Mouse (Mus musculus): ENCODE data around the gene Tnnt2. TPM values are rescaled to one million over a fixed set of nuclear protein-coding genes. Genes with fewer than 3 reads are reported as not detected.

The Tnnt2 gene
- polyA plus RNA-seq, 1 experiment from 2014 or later: 13.3 TPM

- H3K4me3 ChIP-seq: no peak overlapping the region
- H3K27ac ChIP-seq: no peak overlapping the region
- H3K4me1 ChIP-seq: no peaks in the 10 kb centered on the region
- no peaks in the 10 kb centered on the region for H3K9me3 ChIP-seq
- H3K36me3 ChIP-seq: no peaks in the 10 kb centered on the region
- WGBS: 91% methylated on average over 4 of the region's 4 CpGs
- no peak for ATAC-seq (ENCODE audit: low FRiP score, low read depth)
- H3K9ac ChIP-seq: no peak overlapping the region
- H3K4me2 ChIP-seq (replicated peaks): no peak overlapping the region
- H3K27me3 ChIP-seq (replicated peaks): no peaks in the 10 kb centered on the region
Measured at GRCm38 (mm10) chr1:135895367-135895766, 59.2 kb downstream of the Tnnt2 start.

GRCm38 (mm10) chr1:135899295-135899694 is 63.1 kb downstream of the Tnnt2 start:
- Histone ChIP-seq H3K27me3 (replicated peaks) (no peaks in the 10 kb centered on the region), H3K4me1 (no peaks in the 10 kb centered on the region), H3K4me3 (no peak overlapping the region), H3K9me3 (no peaks in the 10 kb centered on the region), H3K36me3 (no peaks in the 10 kb centered on the region), H3K27ac (no peak overlapping the region), H3K4me2 (replicated peaks) (no peak overlapping the region), H3K9ac (no peak overlapping the region)
- ATAC-seq (ENCODE audit: low FRiP score, low read depth): no peak
- WGBS: 92% methylated on average over 6 of the region's 6 CpGs

- no peak for ATAC-seq (ENCODE audit: low FRiP score, low read depth)
- no peaks in the 10 kb centered on the region for H3K9me3 ChIP-seq
- 75% methylated on average over 7 of the region's 7 CpGs for WGBS
- H3K27ac ChIP-seq: no peak overlapping the region
- no peak overlapping the region for H3K9ac ChIP-seq
- H3K27me3 ChIP-seq (replicated peaks): no peaks in the 10 kb centered on the region
- no peak overlapping the region for H3K4me2 ChIP-seq (replicated peaks)
- H3K4me1 ChIP-seq: no peaks in the 10 kb centered on the region
- no peak overlapping the region for H3K4me3 ChIP-seq
- no peaks in the 10 kb centered on the region for H3K36me3 ChIP-seq
Measured at GRCm38 (mm10) chr1:135899991-135900515, 63.9 kb downstream of the Tnnt2 start.

Other genes starting within 250 kb of the Tnnt2 start
- gene Nav1, start 229.1 kb upstream of the Tnnt2 start, polyA plus RNA-seq (2016; fragmentation: Nextera tagmentation; extraction: Ambion mirVana): 28.4 and 29.9 TPM in 2 replicates
- gene Csrp1, start 116.3 kb upstream of the Tnnt2 start, polyA plus RNA-seq (2016; fragmentation: Nextera tagmentation; extraction: Ambion mirVana): 44.9 and 45.1 TPM in 2 replicates
- 21.9 and 24.1 TPM in 2 replicates for gene Phlda3, start 70.2 kb upstream of the Tnnt2 start, polyA plus RNA-seq (2016; fragmentation: Nextera tagmentation; extraction: Ambion mirVana)
- 27.4 and 41.5 TPM in 2 replicates for gene Tnni1, start 56.9 kb upstream of the Tnnt2 start, polyA plus RNA-seq (2016; fragmentation: Nextera tagmentation; extraction: Ambion mirVana)
- 0.68 and 0.75 TPM in 2 replicates for gene Lad1, start 17.8 kb upstream of the Tnnt2 start, polyA plus RNA-seq (2016; fragmentation: Nextera tagmentation; extraction: Ambion mirVana)
- gene Pkp1, start 82.9 kb downstream of the Tnnt2 start, polyA plus RNA-seq (2016; fragmentation: Nextera tagmentation; extraction: Ambion mirVana): 0.11 and 0.25 TPM in 2 replicates
- not detected in 2 replicates for gene Igfn1, start 170.0 kb downstream of the Tnnt2 start, polyA plus RNA-seq (2016; fragmentation: Nextera tagmentation; extraction: Ambion mirVana)
- gene Tmem9, start 171.8 kb downstream of the Tnnt2 start, polyA plus RNA-seq (2016; fragmentation: Nextera tagmentation; extraction: Ambion mirVana): 151 and 152 TPM in 2 replicates
- gene Ascl5, start 214.4 kb downstream of the Tnnt2 start, polyA plus RNA-seq (2016; fragmentation: Nextera tagmentation; extraction: Ambion mirVana): not detected in 2 replicates
- gene Cacna1s, start 216.4 kb downstream of the Tnnt2 start, polyA plus RNA-seq (2016; fragmentation: Nextera tagmentation; extraction: Ambion mirVana): 0.81 and 0.93 TPM in 2 replicates

Measured in neural tube, embryonic 12.5 days (tissue).